Mouse (Mus musculus): ENCODE results near the gene Celsr1.

Celsr1 gene

DNA sequence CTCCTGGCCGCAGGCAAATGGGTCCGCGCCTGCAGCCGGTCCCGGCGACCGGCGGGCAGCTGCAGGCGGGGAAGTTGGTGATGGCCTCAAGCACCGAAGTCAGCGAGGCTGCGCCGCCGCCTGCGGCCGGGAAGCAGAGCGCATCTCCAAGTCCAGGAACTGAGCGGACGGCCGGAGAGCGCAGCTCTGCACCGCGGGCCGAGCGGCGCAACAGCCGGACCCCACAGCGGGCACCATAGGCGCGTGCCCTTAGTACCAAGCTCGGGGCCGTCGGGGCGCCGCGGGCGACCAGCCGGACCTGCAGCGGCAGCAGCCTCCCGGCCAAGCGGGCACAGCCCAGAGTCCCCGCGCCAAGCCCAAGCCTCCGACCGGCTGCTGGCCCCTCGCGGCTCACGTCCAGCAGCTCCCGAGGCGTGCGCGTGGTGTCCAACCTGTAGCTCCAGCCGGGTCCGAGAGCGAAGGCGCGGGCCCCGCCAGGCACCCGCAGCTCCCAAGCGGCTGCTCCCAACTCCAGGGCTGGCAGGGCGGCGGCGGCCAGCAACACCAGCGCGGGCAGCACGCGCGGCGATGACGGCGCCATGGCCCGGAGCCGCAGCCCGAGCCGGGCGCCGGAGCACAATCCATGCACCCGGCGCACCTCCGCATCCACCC lies at the start of gene Celsr1:
Gene Celsr1, minus strand, starts transcription at position 587 of the 651 bp plus-strand sequence.
- DNase-seq = no peak

DNA sequence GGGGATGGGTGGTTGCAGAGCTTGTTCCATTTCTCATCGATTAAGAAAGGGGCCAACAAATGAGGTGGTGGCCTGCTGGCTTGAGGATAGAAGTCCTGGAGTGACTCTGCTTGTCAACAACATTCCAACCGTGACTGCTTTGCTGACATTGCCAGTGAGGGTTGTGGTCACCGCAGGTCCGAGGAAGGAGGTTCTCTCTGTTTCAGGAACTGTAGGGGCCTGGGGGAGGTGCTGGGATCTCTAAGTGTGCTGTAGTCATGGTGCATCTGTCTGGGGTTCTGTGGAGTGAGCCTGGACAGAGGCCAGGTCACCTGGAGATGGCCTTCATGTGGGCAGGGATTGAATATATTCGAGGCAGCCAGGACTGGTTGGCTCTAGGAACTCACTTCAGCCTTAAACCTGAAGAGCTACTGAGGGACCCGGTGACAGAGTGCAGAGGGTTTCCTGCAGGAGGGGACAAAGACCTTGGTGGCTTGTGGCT lies 49.7 kb upstream of the Celsr1 start:
- DNase-seq = peak; percentile 70

GRCm38 (mm10) chr15:86082551-86082961 lies 49.0 kb upstream of the Celsr1 start:
- DNase-seq = peak; percentile 92

- DNase-seq = peak; percentile 43
Measured at GRCm38 (mm10) chr15:86081654-86082053, 48.1 kb upstream of the Celsr1 start.

- no peak for DNase-seq
Measured at GRCm38 (mm10) chr15:86080408-86080807, 46.8 kb upstream of the Celsr1 start.

- peak; percentile 45 for DNase-seq
Measured at GRCm38 (mm10) chr15:86079876-86080275, 46.3 kb upstream of the Celsr1 start.

DNA sequence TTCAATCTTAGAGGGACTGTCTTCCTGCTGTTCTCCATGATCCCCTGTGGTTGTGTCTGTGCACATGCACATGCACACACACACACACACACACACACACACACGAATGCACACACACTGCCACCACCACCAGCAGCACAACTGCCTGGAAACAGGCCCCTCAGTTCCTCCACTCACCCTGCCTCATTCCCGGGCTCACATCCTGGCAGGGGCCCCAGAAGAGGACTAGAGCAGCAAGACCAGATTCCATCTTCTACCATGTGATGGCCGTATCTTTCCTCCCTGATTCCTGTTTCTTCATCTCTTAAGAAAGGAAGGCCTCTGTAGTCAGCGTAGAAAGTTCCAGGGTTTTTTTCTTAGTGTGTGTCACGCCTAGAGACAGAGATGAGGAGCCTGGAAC lies 45.9 kb upstream of the Celsr1 start:
- no peak for DNase-seq

DNA sequence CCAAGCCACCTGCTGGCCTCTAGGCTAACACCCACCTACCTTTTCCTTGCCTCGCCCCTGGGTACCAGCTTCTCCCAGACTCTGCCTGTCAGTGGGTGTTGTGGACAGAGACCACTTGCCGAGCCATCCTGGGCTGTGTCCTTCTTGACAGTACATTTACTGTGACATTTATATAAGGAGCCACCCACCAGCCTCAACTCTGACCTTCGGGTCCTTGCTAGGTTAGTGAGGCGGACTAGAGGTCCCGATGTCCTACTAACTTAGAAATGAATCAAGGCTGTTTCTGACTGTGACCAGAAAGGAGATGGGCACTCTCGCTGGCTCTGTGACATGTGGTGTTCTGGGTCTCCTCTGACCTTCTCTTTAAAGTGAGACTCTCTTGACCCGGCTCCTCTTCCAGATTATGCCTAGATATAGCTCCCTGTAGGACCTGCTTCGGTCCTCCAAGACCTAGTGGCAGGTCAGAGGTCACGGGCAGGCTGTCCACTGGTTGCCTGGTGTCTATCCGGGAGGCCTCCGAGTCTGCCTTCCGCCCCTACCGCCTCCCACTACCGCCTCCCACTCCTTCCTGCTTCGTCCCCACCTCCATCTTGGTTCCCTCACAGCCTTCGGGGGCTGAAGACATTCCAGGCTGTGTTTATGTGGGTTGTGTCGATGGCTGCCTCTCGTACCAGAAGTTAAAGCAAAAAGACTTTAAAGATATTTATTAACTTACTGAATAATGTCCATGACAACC lies 45.1 kb upstream of the Celsr1 start:
- DNase-seq = no peak

DNA sequence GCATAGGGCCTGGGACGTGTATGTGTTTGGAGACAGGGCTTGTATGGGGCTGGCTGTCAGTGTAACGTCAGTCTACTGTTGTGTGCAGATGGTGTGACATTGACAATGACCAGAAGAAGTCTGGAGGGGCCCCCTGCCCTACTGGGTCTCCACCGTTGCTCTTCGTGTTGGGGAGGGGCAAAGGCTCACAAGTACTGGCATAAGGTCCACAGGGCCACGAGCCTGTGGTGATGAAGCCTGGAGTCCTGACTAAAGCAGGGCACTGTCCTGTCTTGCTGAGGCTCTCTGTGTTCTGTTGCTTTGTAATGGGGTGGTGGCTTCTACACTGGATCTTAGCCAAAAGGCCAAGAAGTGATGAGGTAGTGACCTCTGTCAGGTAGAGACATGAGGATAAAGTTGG lies 44.4 kb upstream of the Celsr1 start:
- no peak for DNase-seq

DNA sequence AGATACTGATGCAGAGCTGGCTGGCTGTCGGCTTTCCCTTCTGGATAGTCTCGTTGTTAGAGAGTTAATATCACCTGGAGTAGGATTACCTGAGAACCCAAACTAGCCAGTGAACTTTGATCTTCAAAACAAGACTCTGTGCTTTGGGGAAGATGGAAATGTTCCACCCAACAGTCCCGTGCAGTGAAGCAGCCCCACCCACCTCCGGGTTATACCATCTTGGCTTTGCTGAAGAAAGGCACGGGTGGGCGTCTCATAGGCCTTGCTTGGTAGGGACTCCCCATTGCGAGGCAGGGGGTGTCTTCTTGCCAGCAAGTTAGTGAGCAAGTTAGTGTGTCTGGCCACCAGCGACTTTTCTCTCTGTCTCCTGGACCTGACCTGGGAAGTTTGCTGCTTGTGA lies 42.8 kb upstream of the Celsr1 start:
- no peak for DNase-seq

DNA sequence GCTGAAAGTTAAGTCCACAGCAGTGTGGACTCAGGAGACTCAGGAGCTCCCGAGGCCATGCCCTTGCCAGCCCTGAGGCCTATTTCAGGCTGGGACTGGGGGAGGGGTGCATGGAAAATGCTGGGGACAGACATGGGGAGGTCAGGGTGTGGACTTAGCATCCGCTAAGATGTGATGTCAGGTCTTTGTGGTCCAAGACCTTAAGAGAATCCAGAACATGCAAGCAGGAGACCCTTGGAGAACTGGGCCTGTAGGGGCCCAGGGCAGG lies 42.4 kb upstream of the Celsr1 start:
- DNase-seq = no peak

DNA sequence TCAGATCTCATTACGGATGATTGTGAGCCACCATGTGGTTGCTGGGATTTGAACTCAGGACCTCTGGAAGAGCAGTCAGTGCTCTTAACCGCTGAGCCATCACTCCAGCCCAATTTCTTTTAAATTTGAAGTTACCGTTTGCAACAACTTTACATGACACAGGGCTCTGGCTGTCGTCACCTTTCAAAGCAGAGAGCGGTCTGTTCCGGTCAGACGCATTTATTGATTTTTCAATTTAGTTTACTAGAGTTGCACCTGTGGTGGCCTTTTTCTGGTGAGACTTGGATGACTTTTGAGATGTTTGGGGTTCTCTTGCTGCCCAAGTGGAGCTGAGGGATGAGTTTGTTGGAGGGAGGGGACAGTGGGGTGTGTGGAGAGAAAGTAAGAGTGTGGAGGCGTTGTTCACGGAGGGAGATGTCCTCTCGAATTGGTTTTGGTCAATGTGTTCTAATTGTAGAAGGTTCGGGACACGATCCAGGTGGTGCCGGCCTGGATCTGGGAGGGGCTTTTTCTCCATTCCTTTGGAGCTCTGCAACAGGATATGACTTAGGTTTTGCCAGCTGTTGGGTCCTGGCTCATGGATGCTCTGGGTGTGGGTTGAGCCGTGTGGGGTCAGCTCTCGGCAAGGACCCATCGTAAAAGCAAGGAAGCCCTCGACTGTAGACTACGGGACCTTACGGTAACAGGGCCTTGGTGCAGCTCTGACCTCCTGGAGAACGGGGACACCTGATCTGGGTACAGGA lies 41.9 kb upstream of the Celsr1 start:
- no peak for DNase-seq

- no peak for DNase-seq
Measured at GRCm38 (mm10) chr15:86074171-86074937, 40.8 kb upstream of the Celsr1 start.

GRCm38 (mm10) chr15:86071166-86071565 lies 37.6 kb upstream of the Celsr1 start:
- DNase-seq = peak; percentile 55

DNA sequence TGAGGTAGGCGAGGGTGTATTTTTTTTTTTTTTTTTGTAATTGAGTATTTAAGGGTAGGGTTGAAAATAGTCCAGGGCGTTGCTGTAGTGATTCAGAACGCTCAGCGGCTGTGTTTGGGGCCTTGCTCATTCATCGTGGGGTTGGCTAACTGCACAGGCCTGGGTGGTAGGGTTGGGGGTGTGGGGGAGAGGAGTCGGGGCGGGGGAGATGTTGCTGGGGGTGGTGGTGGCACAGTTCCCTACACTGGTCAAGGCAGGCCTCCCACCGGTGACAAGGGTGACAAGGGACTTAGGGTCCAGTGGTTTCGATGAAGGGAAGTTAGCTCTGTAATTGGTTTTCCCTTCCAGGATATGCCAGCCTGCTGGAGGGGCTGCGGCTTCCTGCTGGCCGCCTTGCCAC lies 36.8 kb upstream of the Celsr1 start:
- no peak for DNase-seq

DNA sequence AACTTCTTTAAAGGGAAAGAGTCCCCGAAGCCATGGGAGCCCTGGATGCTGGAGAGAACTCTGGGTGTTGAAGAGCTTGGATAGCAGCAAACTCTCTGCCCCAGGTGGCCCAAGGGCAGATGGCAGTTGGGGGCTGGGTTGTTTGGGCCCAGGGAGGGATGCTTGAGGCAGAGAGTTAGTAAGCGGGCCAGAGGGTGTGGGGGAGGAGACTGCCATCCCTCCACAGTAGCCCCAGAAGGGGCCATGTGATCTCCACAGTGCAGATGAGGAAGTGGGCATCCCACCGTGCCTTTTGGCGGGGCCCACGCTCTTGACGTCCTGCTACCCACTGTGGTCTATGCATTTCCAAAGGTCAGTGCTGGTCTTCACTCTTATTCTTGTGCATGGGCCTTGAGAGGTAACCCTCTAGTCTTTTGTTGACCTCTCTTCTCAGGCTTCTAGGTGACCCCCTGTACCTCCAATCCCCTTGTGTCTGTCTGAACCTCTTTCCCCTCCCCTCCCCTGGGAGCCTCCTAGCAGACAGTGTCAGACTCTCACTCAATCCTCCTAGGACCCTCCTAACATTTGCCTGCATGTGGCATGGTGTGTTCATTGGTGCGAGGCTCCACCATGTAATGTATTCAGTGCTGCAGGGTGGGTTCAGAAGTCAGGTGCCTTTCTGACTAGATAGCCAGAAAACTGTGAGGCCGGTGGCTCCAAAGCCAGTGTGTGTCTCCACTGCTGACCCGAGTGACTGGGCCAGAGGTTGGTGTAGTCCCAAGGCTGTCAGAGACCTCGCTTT lies 35.6 kb upstream of the Celsr1 start:
- peak; percentile 70 for DNase-seq

GRCm38 (mm10) chr15:86067941-86068495 lies 34.4 kb upstream of the Celsr1 start:
- DNase-seq = peak; percentile 53

DNA sequence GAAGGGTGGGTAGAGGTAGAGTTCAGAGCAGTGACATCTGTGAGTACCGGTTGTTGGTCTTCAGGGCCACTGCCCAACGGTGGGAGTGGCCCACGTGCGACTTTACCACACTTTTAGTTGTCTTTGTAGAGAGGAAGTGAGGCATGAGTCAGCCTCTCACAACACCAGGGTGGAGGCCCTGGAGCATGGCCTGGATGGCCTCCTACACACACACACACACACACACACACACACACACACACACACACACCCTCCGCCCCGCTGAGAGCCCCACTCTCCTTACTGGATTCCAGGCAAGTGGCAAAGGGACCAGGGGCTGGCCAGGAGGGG lies 34.0 kb upstream of the Celsr1 start:
- peak; percentile 31 for DNase-seq

DNA sequence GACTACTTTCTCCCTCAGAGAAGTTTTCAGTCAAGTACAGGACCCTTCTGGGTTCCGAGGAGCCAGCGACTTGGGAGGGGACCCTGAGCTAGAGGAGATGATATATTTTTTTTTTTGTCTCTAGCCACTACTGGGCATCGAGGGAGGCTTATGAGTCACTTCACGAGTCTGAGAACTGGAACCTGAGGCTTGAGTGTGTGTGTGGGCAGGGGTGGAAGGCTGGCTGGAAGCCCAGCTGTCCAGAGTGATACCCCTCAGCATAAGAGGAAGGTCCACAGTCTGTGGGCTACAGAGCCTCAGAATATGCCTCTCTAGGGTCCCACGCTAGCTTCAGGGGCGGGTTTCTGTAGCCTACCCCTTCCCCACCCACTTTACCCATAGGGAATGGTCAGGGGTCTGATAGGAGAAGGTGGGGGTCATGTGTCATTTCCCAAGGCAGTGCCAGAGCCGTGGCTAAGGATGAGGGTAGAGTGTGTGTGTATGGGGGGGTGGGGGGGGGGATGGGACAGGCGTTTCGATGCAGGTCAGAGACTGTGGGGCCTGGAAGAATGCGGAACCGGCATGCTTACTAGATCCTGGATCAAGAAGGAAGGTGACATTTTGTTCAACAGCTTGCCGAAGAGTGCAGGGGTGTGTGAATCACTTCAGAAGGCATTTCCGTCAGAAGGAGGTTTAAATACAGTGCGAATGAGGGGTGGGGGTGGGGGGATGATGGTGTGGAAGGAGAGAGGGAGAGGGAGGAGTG lies 33.4 kb upstream of the Celsr1 start:
- DNase-seq = peak; percentile 36

DNA sequence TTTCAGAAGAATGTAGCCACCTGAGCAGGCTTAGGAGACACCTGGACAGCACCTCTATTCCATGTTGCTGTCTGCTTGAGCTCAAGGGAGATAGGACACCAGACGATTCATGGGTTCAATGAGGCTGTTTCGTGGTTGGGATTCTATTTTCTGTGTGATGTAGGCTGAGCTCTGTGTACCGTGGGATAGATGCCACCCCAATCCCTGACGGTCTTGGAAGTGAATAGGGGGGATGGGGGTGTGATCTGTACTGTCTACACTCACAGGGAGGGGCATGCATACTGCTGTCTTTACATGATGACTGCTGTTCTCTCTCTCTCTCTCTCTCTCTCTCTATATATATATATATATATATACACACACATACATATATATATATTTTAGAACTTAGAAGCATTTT lies 31.8 kb upstream of the Celsr1 start:
- DNase-seq = no peak

DNA sequence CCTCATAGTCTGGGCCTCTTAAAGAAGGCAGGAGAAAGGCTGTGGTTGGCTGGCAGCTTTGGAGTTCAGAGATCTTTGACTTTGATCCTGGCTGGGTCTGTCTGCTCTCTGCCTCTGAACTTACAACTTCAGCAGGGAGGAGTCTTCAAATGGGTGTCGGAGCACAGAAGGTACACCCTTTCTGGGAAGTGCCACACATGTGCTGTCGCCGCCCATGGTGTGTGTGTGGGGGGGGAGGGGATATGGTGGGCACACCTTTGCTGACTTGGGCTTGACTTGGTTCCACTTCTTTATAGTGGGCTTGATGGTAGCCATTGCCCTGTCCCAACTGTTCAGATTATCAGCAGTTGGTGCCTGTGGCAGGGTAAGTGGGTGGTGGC lies 31.3 kb upstream of the Celsr1 start:
- DNase-seq = no peak

Data from cerebellum, adult 9-11 months (tissue).